8 mouse cellular contexts compared by ENCODE assay signal in genomic region chr9:45407706-45408675, GRCm38 (mm10). TPM values are rescaled to one million over a fixed set of nuclear protein-coding genes. Genes with fewer than 3 reads are reported as not detected.
DNase-seq lines count a peak whose midpoint lies in the region; ATAC-seq and TF ChIP-seq lines count a peak whose summit lies in the region.

No protein-coding gene starts in this region.

- no peaks in the 10 kb centered on the region for H3K4me1 ChIP-seq in brown adipose tissue, adult 24 weeks (ENCODE audit: control insufficient read depth, insufficient read depth, insufficient read length, low read length)
- H3K4me1 ChIP-seq in forebrain, embryonic 13.5 days, result peaks cover 13% of the 10 kb centered on the region
- H3K4me1 ChIP-seq in heart, embryonic 16.5 days (ENCODE audit: control insufficient read depth, insufficient read depth, low read length), result peaks cover 8% of the 10 kb centered on the region
- no peaks in the 10 kb centered on the region for H3K4me1 ChIP-seq in liver, embryonic 16.5 days (ENCODE audit: control insufficient read depth, low read depth, low read length)
- peaks cover 18% of the 10 kb centered on the region for H3K4me1 ChIP-seq in neural tube, embryonic 13.5 days (replicated peaks)
- H3K4me1 ChIP-seq in testis, adult 2 months (ENCODE audit: control insufficient read depth, insufficient read depth, low read length), result peaks cover 23% of the 10 kb centered on the region

- no peaks in the 10 kb centered on the region for H3K36me3 ChIP-seq in forebrain, embryonic 13.5 days (ENCODE audit: poor library complexity, severe bottlenecking)
- no peaks in the 10 kb centered on the region for H3K36me3 ChIP-seq in heart, embryonic 16.5 days (ENCODE audit: control insufficient read depth, insufficient read depth)
- no peaks in the 10 kb centered on the region for H3K36me3 ChIP-seq in liver, embryonic 16.5 days (ENCODE audit: control insufficient read depth, insufficient read depth)
- H3K36me3 ChIP-seq in neural tube, embryonic 13.5 days, result no peaks in the 10 kb centered on the region
- H3K36me3 ChIP-seq in testis, adult 2 months (ENCODE audit: control insufficient read depth, insufficient read depth, low read length), result no peaks in the 10 kb centered on the region

- H3K9me3 ChIP-seq in forebrain, embryonic 13.5 days (replicated peaks), result no peaks in the 10 kb centered on the region
- no peaks in the 10 kb centered on the region for H3K9me3 ChIP-seq in heart, embryonic 16.5 days (replicated peaks; ENCODE audit: control insufficient read depth, low read length)
- H3K9me3 ChIP-seq in liver, embryonic 16.5 days (replicated peaks; ENCODE audit: control insufficient read depth, low read length), result no peaks in the 10 kb centered on the region
- H3K9me3 ChIP-seq in neural tube, embryonic 13.5 days, result no peaks in the 10 kb centered on the region

- H3K4me2 ChIP-seq in forebrain, embryonic 13.5 days, result peak overlapping the region; percentile 55
- peak overlapping the region; percentile 64 for H3K4me2 ChIP-seq in heart, embryonic 16.5 days (ENCODE audit: low read depth, low read length)
- H3K4me2 ChIP-seq in liver, embryonic 16.5 days (ENCODE audit: low read depth, low read length), result peak overlapping the region; percentile 38
- H3K4me2 ChIP-seq in neural tube, embryonic 13.5 days, result peak overlapping the region; percentile 54

- ATAC-seq in forebrain, embryonic 13.5 days, result peak; percentile 64
- peak; percentile 50; the same call in 1 of the 2 replicates for ATAC-seq in heart, embryonic 16.5 days (replicated peaks; ENCODE audit: extremely low read depth, insufficient read depth, low FRiP score)
- ATAC-seq in liver, embryonic 16.5 days (ENCODE audit: low read depth), result no peak
- peak; percentile 62 for ATAC-seq in neural tube, embryonic 13.5 days (ENCODE audit: low read depth)

- H3K4me3 ChIP-seq in brown adipose tissue, adult 24 weeks (ENCODE audit: insufficient read depth, low read depth, low read length), result peak overlapping the region; percentile 40; the same call in 1 of the 2 replicates
- peak overlapping the region; percentile 29 for H3K4me3 ChIP-seq in forebrain, embryonic 13.5 days
- peak overlapping the region; percentile 27 for H3K4me3 ChIP-seq in heart, embryonic 16.5 days (ENCODE audit: low read length)
- no peak overlapping the region for H3K4me3 ChIP-seq in liver, embryonic 16.5 days (ENCODE audit: low read depth, low read length)
- H3K4me3 ChIP-seq in neural tube, embryonic 13.5 days, result peak overlapping the region; percentile 31
- H3K4me3 ChIP-seq in testis, adult 2 months (ENCODE audit: control insufficient read depth, low read depth, low read length), result peak overlapping the region; percentile 78

- H3K9ac ChIP-seq in forebrain, embryonic 13.5 days, result no peak overlapping the region
- no peak overlapping the region; the same call in 1 of the 2 replicates for H3K9ac ChIP-seq in heart, embryonic 16.5 days (ENCODE audit: low read length)
- H3K9ac ChIP-seq in liver, embryonic 16.5 days (ENCODE audit: low read depth, low read length), result no peak overlapping the region
- H3K9ac ChIP-seq in neural tube, embryonic 13.5 days, result peak overlapping the region; percentile 53

- DNase-seq in B cell, adult 2 months, result peak; percentile 67 to 73
- peak; percentile 91 for DNase-seq in kidney, postnatal 25 days

- peak; percentile 37; the same call in 1 of the 2 replicates for TF ChIP-seq POLR2A in testis, adult 2 months (IDR thresholded peaks at IDR 0.05; ENCODE audit: control insufficient read depth, low read depth, low read length)

- WGBS in forebrain, embryonic 13.5 days, result 40% methylated on average over 33 of the region's 33 CpGs
- 37% methylated on average over 33 of the region's 33 CpGs for WGBS in heart, embryonic 16.5 days
- 30% methylated on average over 33 of the region's 33 CpGs for WGBS in liver, embryonic 16.5 days (ENCODE audit: insufficient replicate concordance)
- 40% methylated on average over 33 of the region's 33 CpGs for WGBS in neural tube, embryonic 13.5 days

- peak; percentile 78; the same call in 1 of the 2 replicates for TF ChIP-seq CTCF in testis, adult 2 months (IDR thresholded peaks at IDR 0.05; ENCODE audit: control insufficient read depth, insufficient read depth, insufficient replicate concordance, low read depth, low read length)

- H3K27ac ChIP-seq in brown adipose tissue, adult 24 weeks (replicated peaks; ENCODE audit: low read depth, low read length), result no peak overlapping the region
- no peak overlapping the region for H3K27ac ChIP-seq in forebrain, embryonic 13.5 days
- no peak overlapping the region for H3K27ac ChIP-seq in heart, embryonic 16.5 days (ENCODE audit: low read length)
- no peak overlapping the region for H3K27ac ChIP-seq in liver, embryonic 16.5 days (ENCODE audit: low read length)
- no peak overlapping the region for H3K27ac ChIP-seq in neural tube, embryonic 13.5 days (replicated peaks)
- peak overlapping the region; percentile 4; the same call in 1 of the 2 replicates for H3K27ac ChIP-seq in testis, adult 2 months (ENCODE audit: control insufficient read depth, insufficient read depth, low read depth, low read length)

- peaks cover 9% of the 10 kb centered on the region for H3K27me3 ChIP-seq in forebrain, embryonic 13.5 days
- peaks cover 16% of the 10 kb centered on the region; the same call in 1 of the 2 replicates for H3K27me3 ChIP-seq in heart, embryonic 16.5 days (ENCODE audit: control insufficient read depth, insufficient read depth, low read length)
- H3K27me3 ChIP-seq in liver, embryonic 16.5 days (ENCODE audit: control insufficient read depth, insufficient read depth, low read depth, low read length), result no peaks in the 10 kb centered on the region
- H3K27me3 ChIP-seq in neural tube, embryonic 13.5 days, result peaks cover 19% of the 10 kb centered on the region
- no peaks in the 10 kb centered on the region for H3K27me3 ChIP-seq in testis, adult 2 months (ENCODE audit: control insufficient read depth, insufficient read depth, low read length)

RNA-seq across cellular contexts. Expression of gene Fxyd2, which starts 8.5 kb away (rescaled TPM):
- polyA plus RNA-seq in brown adipose tissue, adult 24 weeks (2012; ENCODE audit: insufficient read depth, insufficient read length, missing spikeins), result 2.8 and 15.3 TPM in 2 replicates
- polyA plus RNA-seq in forebrain, embryonic 13.5 days (2015; fragmentation: Nextera tagmentation; extraction: Ambion mirVana), result 3.0 and 5.6 TPM in 2 replicates
- 1.8 and 2.5 TPM in 2 replicates for polyA plus RNA-seq in heart, embryonic 16.5 days (2015; fragmentation: Nextera tagmentation; extraction: Ambion mirVana)
- polyA plus RNA-seq in liver, embryonic 16.5 days (2015; fragmentation: Nextera tagmentation; extraction: Ambion mirVana), result 0.41 and 0.89 TPM in 2 replicates
- polyA plus RNA-seq in neural tube, embryonic 13.5 days (2015; fragmentation: Nextera tagmentation; extraction: Ambion mirVana), result 5.4 and 5.9 TPM in 2 replicates
- 45.8 and 54.6 TPM in 2 replicates for polyA plus RNA-seq in testis, adult 2 months (2012; rRNA removed)

RNA-seq across cellular contexts. Expression of gene Dscaml1, which starts 18.4 kb away (rescaled TPM):
- not detected in 2 replicates for polyA plus RNA-seq in brown adipose tissue, adult 24 weeks (2012; ENCODE audit: insufficient read depth, insufficient read length, missing spikeins)
- polyA plus RNA-seq in forebrain, embryonic 13.5 days (2015; fragmentation: Nextera tagmentation; extraction: Ambion mirVana), result 9.6 and 13.6 TPM in 2 replicates
- 0.35 and 0.54 TPM in 2 replicates for polyA plus RNA-seq in heart, embryonic 16.5 days (2015; fragmentation: Nextera tagmentation; extraction: Ambion mirVana)
- not detected in 2 replicates for polyA plus RNA-seq in liver, embryonic 16.5 days (2015; fragmentation: Nextera tagmentation; extraction: Ambion mirVana)
- polyA plus RNA-seq in neural tube, embryonic 13.5 days (2015; fragmentation: Nextera tagmentation; extraction: Ambion mirVana), result 12.5 and 13.5 TPM in 2 replicates
- polyA plus RNA-seq in testis, adult 2 months (2012; rRNA removed), result 25.8 and 32.4 TPM in 2 replicates

RNA-seq across cellular contexts. Expression of gene Fxyd6, which starts 38.0 kb away (rescaled TPM):
- 2.3 and 5.2 TPM in 2 replicates for polyA plus RNA-seq in brown adipose tissue, adult 24 weeks (2012; ENCODE audit: insufficient read depth, insufficient read length, missing spikeins)
- 291 and 322 TPM in 2 replicates for polyA plus RNA-seq in forebrain, embryonic 13.5 days (2015; fragmentation: Nextera tagmentation; extraction: Ambion mirVana)
- polyA plus RNA-seq in heart, embryonic 16.5 days (2015; fragmentation: Nextera tagmentation; extraction: Ambion mirVana), result 34.9 and 37.2 TPM in 2 replicates
- polyA plus RNA-seq in liver, embryonic 16.5 days (2015; fragmentation: Nextera tagmentation; extraction: Ambion mirVana), result 1.3 and 2.2 TPM in 2 replicates
- polyA plus RNA-seq in neural tube, embryonic 13.5 days (2015; fragmentation: Nextera tagmentation; extraction: Ambion mirVana), result 273 and 293 TPM in 2 replicates
- 35.9 and 50.1 TPM in 2 replicates for polyA plus RNA-seq in testis, adult 2 months (2012; rRNA removed)
